Mouse (Mus musculus): ENCODE data around the gene Phf1.

Phf1 gene

GRCm38 (mm10) chr17:26933885-26934827 lies 1.3 kb downstream of the Phf1 start:
- no peak for DNase-seq (ENCODE audit: low spot score)

- no peak for DNase-seq (ENCODE audit: low spot score)
Measured at GRCm38 (mm10) chr17:26935027-26935426, 2.2 kb downstream of the Phf1 start.

GRCm38 (mm10) chr17:26936453-26936852 lies 3.6 kb downstream of the Phf1 start:
- DNase-seq (ENCODE audit: low spot score), result no peak

- DNase-seq (ENCODE audit: low spot score), result no peak
Measured at GRCm38 (mm10) chr17:26936921-26937695, 4.3 kb downstream of the Phf1 start.

GRCm38 (mm10) chr17:26937883-26938695 lies 5.2 kb downstream of the Phf1 start:
- DNase-seq (ENCODE audit: low spot score), result no peak

- DNase-seq (ENCODE audit: low spot score), result no peak
Measured at GRCm38 (mm10) chr17:26938731-26939130, 5.9 kb downstream of the Phf1 start.

GRCm38 (mm10) chr17:26939178-26939972 lies 6.5 kb downstream of the Phf1 start, which contains the start of gene Cuta:
Cuta (minus strand) TSS chr17:26939569.
- peak; percentile 100 for DNase-seq (ENCODE audit: low spot score)

- DNase-seq (ENCODE audit: low spot score), result no peak
Measured at GRCm38 (mm10) chr17:26939973-26940300, 7.1 kb downstream of the Phf1 start.

GRCm38 (mm10) chr17:26941031-26941789 lies 8.4 kb downstream of the Phf1 start, which contains the start of gene Syngap1:
Syngap1 (plus strand) TSS chr17:26941253.
- peak; percentile 76 for DNase-seq (ENCODE audit: low spot score)

- peak; percentile 51 for DNase-seq (ENCODE audit: low spot score)
Measured at GRCm38 (mm10) chr17:26941841-26942570, 9.2 kb downstream of the Phf1 start.

GRCm38 (mm10) chr17:26945824-26946495 lies 13.1 kb downstream of the Phf1 start:
- DNase-seq (ENCODE audit: low spot score), result peak; percentile 28

- DNase-seq (ENCODE audit: low spot score), result peak; percentile 69
Measured at GRCm38 (mm10) chr17:26946567-26946966, 13.7 kb downstream of the Phf1 start.

GRCm38 (mm10) chr17:26947231-26948100 lies 14.6 kb downstream of the Phf1 start:
- no peak for DNase-seq (ENCODE audit: low spot score)

- DNase-seq (ENCODE audit: low spot score), result peak; percentile 66
Measured at GRCm38 (mm10) chr17:26948316-26949050, 15.6 kb downstream of the Phf1 start.

GRCm38 (mm10) chr17:26949051-26949577 lies 16.3 kb downstream of the Phf1 start:
- peak; percentile 67 for DNase-seq (ENCODE audit: low spot score)

GRCm38 (mm10) chr17:26949866-26950265 lies 17.0 kb downstream of the Phf1 start:
- DNase-seq (ENCODE audit: low spot score), result no peak
